Mouse (Mus musculus) monocyte, adult 2 months (primary cell): Measurements from ENCODE around the gene Tspan17.

Experiments
- DNase-seq, 2 experiments: peaks; one replicate each; pipeline ENCODE4 v3.0.0; 2022; ENCODE audit warnings: low spot score in 2 of 2, low read depth in 1 of 2

Tspan17 gene

GRCm38 (mm10) chr13:54788740-54789560 is at the start of gene Tspan17:
Gene Tspan17, plus strand, starts transcription at chr13:54789377.
- peak; percentile 91 to 95 for DNase-seq

DNA sequence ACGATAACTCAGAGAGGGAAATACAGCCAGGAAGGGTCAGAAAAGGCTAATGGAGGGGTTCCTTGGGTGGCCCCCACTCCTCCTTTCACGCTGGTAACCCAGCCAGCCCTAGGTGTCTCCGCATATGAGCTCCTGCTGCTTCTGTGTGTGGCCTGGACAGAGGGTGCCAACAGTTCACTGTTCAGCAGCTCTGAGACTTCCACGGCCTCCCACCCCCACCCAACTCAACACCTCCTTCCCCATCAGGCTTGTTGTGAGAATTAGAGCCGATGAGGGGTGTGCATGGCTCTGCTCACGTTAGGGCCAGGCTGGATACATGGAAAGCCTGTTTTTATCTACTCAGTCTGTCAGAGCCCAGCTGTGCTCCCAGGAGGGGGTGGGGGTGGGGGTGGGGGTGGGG is 43.1 kb upstream of the Tspan17 start:
- DNase-seq: no peak

DNA sequence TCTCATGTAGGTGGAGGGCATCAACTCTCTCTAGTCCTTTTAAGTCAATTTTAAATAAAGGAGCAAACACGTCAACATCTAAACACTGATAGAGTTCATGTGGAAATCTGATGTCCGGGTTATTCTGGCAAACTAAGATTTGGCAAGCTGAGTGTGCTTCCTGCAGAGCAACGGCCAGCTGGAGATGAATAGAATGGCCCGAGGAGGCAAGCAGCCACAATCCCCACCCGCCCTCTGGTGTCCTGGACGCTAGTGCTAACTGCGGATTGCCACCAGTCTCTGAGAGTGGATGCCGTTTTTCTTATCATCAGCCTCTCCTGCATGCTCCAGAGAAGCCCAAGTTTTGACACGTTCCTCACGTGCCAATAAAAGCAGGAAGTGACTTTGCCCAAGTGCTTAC is 42.3 kb upstream of the Tspan17 start:
- no peak for DNase-seq

DNA sequence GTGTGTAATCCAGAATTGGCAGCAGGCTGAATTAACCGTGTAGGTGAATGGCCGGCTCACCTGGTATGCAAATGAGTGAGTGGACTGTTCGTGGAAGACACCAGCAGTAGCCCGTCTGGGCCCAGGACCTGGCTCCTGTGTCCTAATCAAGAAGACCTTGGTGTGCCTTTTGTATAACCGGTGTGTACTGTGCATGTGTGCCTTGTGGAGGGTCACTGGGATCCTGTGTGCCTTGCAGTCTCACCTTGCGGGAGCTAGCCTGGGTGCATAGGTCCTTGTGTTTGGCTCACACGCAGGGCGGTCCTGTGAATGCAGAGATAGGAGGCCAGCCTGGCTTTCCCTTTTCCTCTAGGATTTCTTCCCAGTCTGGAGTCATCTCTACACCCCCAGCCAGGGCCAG is 41.0 kb upstream of the Tspan17 start:
- DNase-seq: no peak

- DNase-seq: no peak
These were observed 40.5 kb upstream of the Tspan17 start for GRCm38 (mm10) chr13:54748721-54749060.

GRCm38 (mm10) chr13:54749061-54749863 is 39.9 kb upstream of the Tspan17 start:
- no peak for DNase-seq

DNA sequence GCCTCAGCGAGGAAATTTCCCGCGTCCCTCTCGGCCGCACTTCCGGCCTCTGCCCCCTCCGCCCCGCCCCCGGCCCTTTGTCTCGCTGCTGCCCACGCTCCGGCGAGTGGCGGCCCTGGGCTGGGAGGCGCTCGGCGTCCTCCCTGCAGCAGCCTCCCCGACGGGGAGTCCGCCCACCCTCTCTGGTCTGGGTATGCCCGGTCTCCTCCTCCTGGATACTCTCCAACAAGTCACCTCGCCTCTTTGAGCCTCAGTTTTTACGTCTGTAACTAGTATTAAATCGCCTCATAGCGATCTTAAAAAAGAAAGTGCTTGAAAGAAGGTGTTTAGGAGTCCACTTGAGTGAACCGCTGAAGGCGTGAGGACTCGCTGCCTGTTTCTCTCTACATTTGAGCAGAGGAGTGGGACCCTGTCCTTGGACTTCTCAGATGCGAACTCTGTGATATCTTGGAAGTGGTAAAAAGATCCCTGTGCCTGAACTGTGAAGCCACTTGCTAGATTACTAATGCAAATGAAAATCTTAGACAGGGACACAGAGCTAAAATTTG is 39.2 kb upstream of the Tspan17 start, which contains the start of gene Gprin1:
Gene Gprin1, minus strand, starts transcription at position 11 of the 548 bp plus-strand sequence.
- no peak for DNase-seq

- no peak for DNase-seq
These were observed 38.5 kb upstream of the Tspan17 start for GRCm38 (mm10) chr13:54750699-54751098.

GRCm38 (mm10) chr13:54752656-54753055 is 36.5 kb upstream of the Tspan17 start:
- DNase-seq: no peak

- no peak for DNase-seq
These were observed 35.4 kb upstream of the Tspan17 start for GRCm38 (mm10) chr13:54753733-54754132.

- no peak for DNase-seq
These were observed 34.8 kb upstream of the Tspan17 start for GRCm38 (mm10) chr13:54754169-54755080.

GRCm38 (mm10) chr13:54755201-54755830 is 33.9 kb upstream of the Tspan17 start:
- no peak for DNase-seq

DNA sequence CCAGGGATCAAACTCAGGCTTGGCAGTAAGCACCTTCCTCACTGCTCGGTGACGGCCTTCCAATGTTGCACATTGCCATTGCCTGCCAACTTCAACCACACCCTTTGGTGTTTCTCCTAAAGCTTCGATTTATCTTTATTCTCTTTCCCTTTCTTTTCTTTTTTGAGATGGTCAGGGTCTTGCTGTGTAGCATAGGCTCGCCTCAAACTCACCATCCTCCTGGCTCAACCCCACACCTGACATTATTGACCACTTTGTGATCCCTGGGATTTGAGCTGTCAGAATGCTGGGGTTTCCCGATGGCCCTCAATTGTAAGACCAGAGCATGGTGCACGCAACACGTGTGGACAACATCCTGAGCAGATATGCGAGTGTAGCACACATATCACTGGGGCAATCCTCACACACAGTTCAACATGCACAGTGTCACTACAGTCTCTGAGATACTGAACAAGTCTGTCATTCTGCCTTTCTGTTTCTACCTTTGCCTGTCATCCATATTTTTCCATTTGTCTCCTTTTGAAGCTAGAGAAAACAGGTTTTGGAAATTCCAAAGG is 32.9 kb upstream of the Tspan17 start:
- no peak for DNase-seq

DNA sequence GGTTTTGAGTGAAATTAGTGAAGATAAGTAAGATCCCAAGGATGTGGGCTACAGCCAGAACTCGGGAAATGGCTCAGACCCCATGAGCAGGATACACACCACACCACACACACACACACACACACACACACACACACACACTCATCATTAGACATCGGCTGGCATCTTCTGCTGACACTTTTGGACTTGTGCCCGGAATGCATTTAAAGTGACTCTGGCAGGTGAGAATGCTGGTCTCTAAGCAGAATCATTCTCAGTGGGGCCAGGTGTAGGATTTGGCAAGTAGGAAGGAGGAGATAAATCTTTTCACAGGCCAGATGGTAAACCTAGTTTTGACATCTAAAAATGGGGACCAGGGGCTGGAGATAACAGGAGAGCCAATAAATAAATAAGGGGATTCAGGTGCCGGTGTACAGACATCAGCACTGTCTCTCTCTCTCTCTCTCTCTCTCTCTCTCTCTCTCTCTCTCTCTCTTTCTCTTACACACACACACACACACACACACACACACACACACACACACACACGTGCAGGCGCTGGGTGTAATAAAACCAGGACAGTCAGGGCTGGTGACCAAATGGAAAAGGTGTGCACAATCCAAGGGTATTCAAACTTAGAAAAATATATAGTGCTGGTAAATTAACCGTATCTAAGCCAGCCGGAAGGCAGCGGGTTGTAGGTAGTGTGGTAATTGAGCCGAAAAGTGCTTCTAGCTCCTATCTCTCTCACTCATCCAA is 31.9 kb upstream of the Tspan17 start:
- DNase-seq: no peak

DNA sequence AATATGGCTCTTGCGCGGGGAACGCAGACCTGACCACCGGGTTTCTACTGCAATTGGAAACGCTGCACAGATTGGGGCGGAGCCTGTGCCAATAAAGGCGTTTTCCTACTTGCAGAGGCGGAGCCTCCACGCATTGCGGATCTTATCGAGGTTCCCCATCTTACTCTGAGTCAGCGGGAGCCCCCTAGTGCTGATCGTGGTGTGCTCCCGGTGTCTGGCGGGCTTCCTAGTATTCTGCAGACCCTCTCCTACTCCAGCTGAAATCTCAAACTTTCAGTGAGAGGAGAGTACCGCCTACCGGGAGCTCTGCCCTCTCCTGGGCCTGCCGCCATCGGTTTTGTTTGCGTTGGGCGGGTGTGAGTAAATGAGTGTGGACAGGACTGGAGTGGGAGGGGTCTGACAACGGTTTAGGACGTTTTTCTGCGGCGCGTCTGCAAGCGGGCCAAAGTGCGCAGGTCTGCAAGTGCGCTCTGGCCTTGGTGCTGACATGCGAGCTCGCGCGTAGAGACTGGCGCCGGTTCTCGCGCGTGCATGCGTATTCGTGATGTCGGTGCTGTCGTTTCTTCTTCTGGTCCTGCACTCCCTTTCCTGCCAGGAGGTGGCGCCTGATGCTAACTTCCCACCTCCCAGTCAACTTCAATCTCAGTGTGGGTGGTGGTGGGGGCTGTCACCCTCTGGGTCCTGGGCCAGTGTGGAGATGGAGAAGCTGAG is 31.0 kb upstream of the Tspan17 start:
- DNase-seq: peak; percentile 9 to 11

DNA sequence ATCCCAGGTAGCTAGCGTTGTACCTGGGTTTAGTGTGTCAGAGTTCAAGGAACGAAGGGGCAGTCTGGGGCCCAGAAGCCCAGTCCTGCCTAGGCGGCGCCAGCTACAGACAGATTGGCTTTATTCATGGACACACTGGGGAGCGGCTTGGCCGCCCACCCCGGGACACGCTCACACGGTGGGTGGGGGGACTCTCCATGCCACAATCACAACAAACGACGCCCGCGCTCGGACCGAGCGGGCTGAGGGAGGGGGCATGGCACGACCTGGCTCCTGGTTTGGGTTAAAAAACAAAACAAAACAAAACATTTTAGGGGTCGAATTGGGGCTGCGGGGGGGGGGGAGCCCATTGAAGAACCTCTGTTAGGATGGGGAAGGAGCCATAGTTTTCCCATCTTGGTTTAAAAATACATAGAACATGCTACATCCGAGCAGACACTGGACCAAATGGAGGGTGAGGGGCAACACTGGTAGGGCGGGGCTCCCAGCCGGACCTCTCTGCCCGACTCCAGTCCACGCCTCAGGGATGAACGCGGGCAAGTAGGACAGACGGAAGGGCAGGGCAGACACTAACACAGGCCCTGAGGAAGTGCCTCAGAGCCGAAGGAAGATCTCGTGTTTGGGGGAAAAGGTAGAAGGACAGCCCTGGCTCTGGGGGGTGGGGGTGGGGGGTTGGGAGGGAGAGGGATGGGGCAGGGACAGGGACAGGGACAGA is 30.3 kb upstream of the Tspan17 start:
- no peak for DNase-seq

GRCm38 (mm10) chr13:54759496-54759895 is 29.7 kb upstream of the Tspan17 start:
- no peak for DNase-seq

GRCm38 (mm10) chr13:54760164-54760795 is 28.9 kb upstream of the Tspan17 start:
- no peak for DNase-seq
